Mouse (Mus musculus): Measurements from ENCODE around the gene Prkn. TPM values are rescaled to one million over a fixed set of nuclear protein-coding genes. Genes with fewer than 3 reads are reported as not detected.

The Prkn gene
- total RNA-seq, 1 experiment = 1.7 TPM

- no peaks in the 10 kb centered on the region for H3K4me1 ChIP-seq (ENCODE audit: control insufficient read depth in 2 of 2, insufficient read depth in 2 of 2, low read length in 2 of 2, poor library complexity in 1 of 2)
- no peaks in the 10 kb centered on the region for H3K36me3 ChIP-seq (ENCODE audit: control insufficient read depth, insufficient read depth, low read length, poor library complexity, severe bottlenecking)
- H3K9ac ChIP-seq (ENCODE audit: insufficient read depth, low read depth, low read length, poor library complexity, severe bottlenecking) = no peak overlapping the region
- in situ Hi-C loops (cut with MboI; ENCODE audit: low sequenced_read_pairs in 2 of 2, unreplicated experiment in 2 of 2) = no loop called here
- no peak overlapping the region for H3K4me3 ChIP-seq (ENCODE audit: insufficient read depth in 1 of 2, low read depth in 1 of 2, low read length in 2 of 2, poor library complexity in 1 of 2, severe bottlenecking in 1 of 2)
- H3K9me3 ChIP-seq (ENCODE audit: control insufficient read depth, insufficient read depth, low read depth, low read length) = no peaks in the 10 kb centered on the region
- no peak overlapping the region for H3K27ac ChIP-seq (ENCODE audit: insufficient read depth, low read depth, low read length, poor library complexity, severe bottlenecking)
- DNase-seq (ENCODE audit: low read depth, low spot score) = no peak
- TF ChIP-seq MAFK (IDR thresholded peaks at IDR 0.05; ENCODE audit: insufficient read depth, low read depth, low read length) (peak; percentile 42), ZNF384 (IDR thresholded peaks at IDR 0.05; ENCODE audit: low read depth, low read length) (no peak)
These were observed 420.5 kb downstream of the Prkn start for GRCm38 (mm10) chr17:11260663-11261062.

DNA sequence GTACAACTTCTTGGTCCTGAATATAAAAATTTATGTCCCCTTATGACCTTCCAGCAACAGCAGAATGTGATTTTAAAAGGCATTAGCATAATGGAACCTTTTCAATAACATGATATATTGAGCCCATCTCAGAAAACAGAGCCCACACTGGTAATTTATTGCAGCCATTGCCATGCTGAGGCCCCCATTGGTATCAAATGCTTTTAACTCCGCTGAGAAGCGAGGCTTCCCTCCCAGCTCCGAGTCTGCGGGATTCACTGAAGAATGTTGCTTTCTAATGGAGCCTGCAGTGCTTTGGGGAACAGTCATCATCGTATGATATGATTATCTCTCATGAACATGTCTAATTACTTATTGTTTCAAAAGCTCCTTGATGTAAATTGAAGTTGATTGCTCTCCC is 421.5 kb downstream of the Prkn start:
- Histone ChIP-seq H3K27ac (ENCODE audit: insufficient read depth, low read depth, low read length, poor library complexity, severe bottlenecking) (no peak overlapping the region), H3K4me3 (ENCODE audit: insufficient read depth in 1 of 2, low read depth in 1 of 2, low read length in 2 of 2, poor library complexity in 1 of 2, severe bottlenecking in 1 of 2) (no peak overlapping the region), H3K36me3 (ENCODE audit: control insufficient read depth, insufficient read depth, low read length, poor library complexity, severe bottlenecking) (no peaks in the 10 kb centered on the region), H3K9me3 (ENCODE audit: control insufficient read depth, insufficient read depth, low read depth, low read length) (no peaks in the 10 kb centered on the region), H3K4me1 (ENCODE audit: control insufficient read depth in 2 of 2, insufficient read depth in 2 of 2, low read length in 2 of 2, poor library complexity in 1 of 2) (no peaks in the 10 kb centered on the region), H3K9ac (ENCODE audit: insufficient read depth, low read depth, low read length, poor library complexity, severe bottlenecking) (no peak overlapping the region)
- TF ChIP-seq HCFC1 (IDR thresholded peaks at IDR 0.05; ENCODE audit: borderline replicate concordance, insufficient read depth, low read length) = no peak
- TF ChIP-seq ZC3H11A (IDR thresholded peaks at IDR 0.05; ENCODE audit: borderline replicate concordance, low read depth, low read length) = no peak
- no peak for TF ChIP-seq ZNF384 (IDR thresholded peaks at IDR 0.05; ENCODE audit: low read depth, low read length)
- no peak for TF ChIP-seq MAFK (IDR thresholded peaks at IDR 0.05; ENCODE audit: insufficient read depth, low read depth, low read length)
- TF ChIP-seq CHD2 (IDR thresholded peaks at IDR 0.05; ENCODE audit: low read depth, low read length) = no peak
- in situ Hi-C loops (cut with MboI; ENCODE audit: low sequenced_read_pairs in 2 of 2, unreplicated experiment in 2 of 2) = no loop called here
- no peak for DNase-seq (ENCODE audit: low read depth, low spot score)

- DNase-seq (ENCODE audit: low read depth, low spot score) = no peak
- Histone ChIP-seq H3K4me1 (ENCODE audit: control insufficient read depth in 2 of 2, insufficient read depth in 2 of 2, low read length in 2 of 2, poor library complexity in 1 of 2) (no peaks in the 10 kb centered on the region), H3K27ac (ENCODE audit: insufficient read depth, low read depth, low read length, poor library complexity, severe bottlenecking) (no peak overlapping the region), H3K4me3 (ENCODE audit: insufficient read depth in 1 of 2, low read depth in 1 of 2, low read length in 2 of 2, poor library complexity in 1 of 2, severe bottlenecking in 1 of 2) (no peak overlapping the region), H3K9me3 (ENCODE audit: control insufficient read depth, insufficient read depth, low read depth, low read length) (no peaks in the 10 kb centered on the region), H3K36me3 (ENCODE audit: control insufficient read depth, insufficient read depth, low read length, poor library complexity, severe bottlenecking) (no peaks in the 10 kb centered on the region), H3K9ac (ENCODE audit: insufficient read depth, low read depth, low read length, poor library complexity, severe bottlenecking) (no peak overlapping the region)
- in situ Hi-C loops (cut with MboI; ENCODE audit: low sequenced_read_pairs in 2 of 2, unreplicated experiment in 2 of 2) = no loop called here
- no peak for TF ChIP-seq HCFC1 (IDR thresholded peaks at IDR 0.05; ENCODE audit: borderline replicate concordance, insufficient read depth, low read length)
- no peak for TF ChIP-seq CHD2 (IDR thresholded peaks at IDR 0.05; ENCODE audit: low read depth, low read length)
- TF ChIP-seq ZC3H11A (IDR thresholded peaks at IDR 0.05; ENCODE audit: borderline replicate concordance, low read depth, low read length) = no peak
- TF ChIP-seq ZNF384 (IDR thresholded peaks at IDR 0.05; ENCODE audit: low read depth, low read length) = no peak
- TF ChIP-seq MAFK (IDR thresholded peaks at IDR 0.05; ENCODE audit: insufficient read depth, low read depth, low read length) = no peak
These were observed 427.8 kb downstream of the Prkn start for GRCm38 (mm10) chr17:11267951-11268350.

DNA sequence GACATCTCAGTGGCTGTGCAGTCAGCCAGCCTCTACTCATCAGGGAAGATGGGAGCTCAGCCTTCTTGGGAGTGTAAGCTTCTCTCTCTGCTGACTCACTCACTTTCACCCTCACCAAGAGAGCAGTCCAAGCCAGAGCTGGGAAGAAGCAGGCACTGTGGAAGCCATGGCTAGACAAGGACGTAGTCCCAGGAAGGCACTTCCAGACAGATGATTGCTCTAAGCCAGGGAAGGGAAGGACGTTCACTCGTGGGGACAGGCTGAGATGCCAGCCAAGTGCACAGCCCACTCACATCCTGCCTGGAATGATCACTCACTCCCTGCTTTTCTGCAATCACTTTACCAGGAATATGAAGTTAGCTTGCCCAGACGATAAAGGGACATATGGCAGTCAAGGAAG is 430.0 kb downstream of the Prkn start:
- Histone ChIP-seq H3K9ac (ENCODE audit: insufficient read depth, low read depth, low read length, poor library complexity, severe bottlenecking) (no peak overlapping the region), H3K27ac (ENCODE audit: insufficient read depth, low read depth, low read length, poor library complexity, severe bottlenecking) (no peak overlapping the region), H3K4me1 (ENCODE audit: control insufficient read depth in 2 of 2, insufficient read depth in 2 of 2, low read length in 2 of 2, poor library complexity in 1 of 2) (no peaks in the 10 kb centered on the region), H3K4me3 (ENCODE audit: insufficient read depth in 1 of 2, low read depth in 1 of 2, low read length in 2 of 2, poor library complexity in 1 of 2, severe bottlenecking in 1 of 2) (no peak overlapping the region), H3K9me3 (ENCODE audit: control insufficient read depth, insufficient read depth, low read depth, low read length) (no peaks in the 10 kb centered on the region), H3K36me3 (ENCODE audit: control insufficient read depth, insufficient read depth, low read length, poor library complexity, severe bottlenecking) (no peaks in the 10 kb centered on the region)
- no peak for DNase-seq (ENCODE audit: low read depth, low spot score)
- in situ Hi-C loops (cut with MboI; ENCODE audit: low sequenced_read_pairs in 2 of 2, unreplicated experiment in 2 of 2) = no loop called here
- TF ChIP-seq CHD2 (IDR thresholded peaks at IDR 0.05; ENCODE audit: low read depth, low read length) (no peak), ZC3H11A (IDR thresholded peaks at IDR 0.05; ENCODE audit: borderline replicate concordance, low read depth, low read length) (no peak), HCFC1 (IDR thresholded peaks at IDR 0.05; ENCODE audit: borderline replicate concordance, insufficient read depth, low read length) (no peak), MAFK (IDR thresholded peaks at IDR 0.05; ENCODE audit: insufficient read depth, low read depth, low read length) (no peak), ZNF384 (IDR thresholded peaks at IDR 0.05; ENCODE audit: low read depth, low read length) (no peak)

GRCm38 (mm10) chr17:11271876-11272275 is 431.7 kb downstream of the Prkn start:
- in situ Hi-C loops (cut with MboI; ENCODE audit: low sequenced_read_pairs in 2 of 2, unreplicated experiment in 2 of 2) = no loop called here
- H3K9me3 ChIP-seq (ENCODE audit: control insufficient read depth, insufficient read depth, low read depth, low read length) = no peaks in the 10 kb centered on the region
- TF ChIP-seq HCFC1 (IDR thresholded peaks at IDR 0.05; ENCODE audit: borderline replicate concordance, insufficient read depth, low read length) (no peak), CHD2 (IDR thresholded peaks at IDR 0.05; ENCODE audit: low read depth, low read length) (no peak)
- no peaks in the 10 kb centered on the region for H3K36me3 ChIP-seq (ENCODE audit: control insufficient read depth, insufficient read depth, low read length, poor library complexity, severe bottlenecking)
- H3K4me3 ChIP-seq (ENCODE audit: insufficient read depth in 1 of 2, low read depth in 1 of 2, low read length in 2 of 2, poor library complexity in 1 of 2, severe bottlenecking in 1 of 2) = no peak overlapping the region
- H3K4me1 ChIP-seq (ENCODE audit: control insufficient read depth in 2 of 2, insufficient read depth in 2 of 2, low read length in 2 of 2, poor library complexity in 1 of 2) = no peaks in the 10 kb centered on the region
- DNase-seq (ENCODE audit: low read depth, low spot score) = no peak
- H3K27ac ChIP-seq (ENCODE audit: insufficient read depth, low read depth, low read length, poor library complexity, severe bottlenecking) = no peak overlapping the region
- H3K9ac ChIP-seq (ENCODE audit: insufficient read depth, low read depth, low read length, poor library complexity, severe bottlenecking) = no peak overlapping the region
